Mouse (Mus musculus) C2C12 (cell line): ENCODE measurements around the gene Tgfbr3.

Experiments used
- CTCF ChIP-seq: IDR thresholded peaks from one replicate; pipeline ENCODE4 v1.5.1; 2011; ENCODE audit not compliant: control insufficient read depth, insufficient read depth, insufficient read length
- FOSL1 ChIP-seq: IDR thresholded peaks from one replicate; pipeline ENCODE4 v1.8.0; 2011; ENCODE audit warnings: mild to moderate bottlenecking, low read length; ENCODE audit not compliant: poor library complexity, insufficient read depth, severe bottlenecking
- MAX ChIP-seq: IDR thresholded peaks from one replicate; pipeline ENCODE4 v1.6.1; 2011; ENCODE audit warnings: mild to moderate bottlenecking, control low read depth
- MYOG ChIP-seq: IDR thresholded peaks from one replicate; pipeline ENCODE4 v1.6.1; 2011; ENCODE audit not compliant: control insufficient read depth, insufficient read length; ENCODE audit errors: extremely low read depth

DNA sequence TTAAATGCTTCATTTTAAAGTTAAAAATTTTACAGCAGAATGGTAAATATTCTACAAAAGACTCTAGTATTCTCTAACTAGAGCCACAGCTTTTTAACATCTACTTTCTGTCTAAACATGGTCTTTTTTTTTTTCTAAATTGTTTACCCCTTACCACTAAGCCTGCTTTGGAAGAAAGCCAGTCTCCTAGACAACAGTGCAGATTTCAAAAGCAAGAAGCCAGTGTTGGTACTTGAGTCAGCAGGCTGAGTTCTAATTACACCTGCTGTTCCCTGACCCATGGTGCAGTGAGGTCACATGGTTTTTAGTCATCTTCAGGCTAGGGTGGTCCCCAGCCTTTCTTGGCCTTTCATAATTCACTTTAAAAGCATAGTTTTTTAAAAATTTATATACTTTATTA lies 115.2 kb downstream of the Tgfbr3 start:
- TF ChIP-seq CTCF (no peak), FOSL1 (no peak), MYOG (no peak), MAX (no peak)
